Mouse (Mus musculus): ENCODE measurements around the gene Sgpp2.

The Sgpp2 gene

GRCm38 (mm10) chr1:78409396-78409795 lies 99.3 kb downstream of the Sgpp2 start:
- DNase-seq = no peak

- no peak for DNase-seq
Measured at GRCm38 (mm10) chr1:78412668-78413067, 102.5 kb downstream of the Sgpp2 start.

GRCm38 (mm10) chr1:78414421-78414820 lies 104.3 kb downstream of the Sgpp2 start:
- no peak for DNase-seq

- no peak for DNase-seq
Measured at GRCm38 (mm10) chr1:78417154-78417911, 107.2 kb downstream of the Sgpp2 start.

- peak; percentile 32 for DNase-seq
Measured at GRCm38 (mm10) chr1:78419593-78419992, 109.4 kb downstream of the Sgpp2 start.

GRCm38 (mm10) chr1:78420271-78420670 lies 110.1 kb downstream of the Sgpp2 start:
- DNase-seq = no peak

GRCm38 (mm10) chr1:78421749-78422148 lies 111.6 kb downstream of the Sgpp2 start:
- no peak for DNase-seq

GRCm38 (mm10) chr1:78422576-78422975 lies 112.4 kb downstream of the Sgpp2 start:
- no peak for DNase-seq

- DNase-seq = no peak
Measured at GRCm38 (mm10) chr1:78424848-78425247, 114.7 kb downstream of the Sgpp2 start.

GRCm38 (mm10) chr1:78425309-78425708 lies 115.2 kb downstream of the Sgpp2 start:
- no peak for DNase-seq

- DNase-seq = peak; percentile 38
Measured at GRCm38 (mm10) chr1:78425793-78426700, 115.9 kb downstream of the Sgpp2 start.

GRCm38 (mm10) chr1:78426841-78427240 lies 116.7 kb downstream of the Sgpp2 start:
- no peak for DNase-seq

GRCm38 (mm10) chr1:78428851-78429250 lies 118.7 kb downstream of the Sgpp2 start:
- DNase-seq = no peak

- DNase-seq = no peak
Measured at GRCm38 (mm10) chr1:78433472-78433871, 123.3 kb downstream of the Sgpp2 start.

- no peak for DNase-seq
Measured at GRCm38 (mm10) chr1:78435967-78436366, 125.8 kb downstream of the Sgpp2 start.

GRCm38 (mm10) chr1:78436445-78436844 lies 126.3 kb downstream of the Sgpp2 start:
- DNase-seq = no peak

- no peak for DNase-seq
Measured at GRCm38 (mm10) chr1:78437150-78437549, 127.0 kb downstream of the Sgpp2 start.

- DNase-seq = no peak
Measured at GRCm38 (mm10) chr1:78440716-78441115, 130.6 kb downstream of the Sgpp2 start.

GRCm38 (mm10) chr1:78443056-78443455 lies 132.9 kb downstream of the Sgpp2 start:
- DNase-seq = no peak

- DNase-seq = no peak
Measured at GRCm38 (mm10) chr1:78446232-78446631, 136.1 kb downstream of the Sgpp2 start.

GRCm38 (mm10) chr1:78446742-78447141 lies 136.6 kb downstream of the Sgpp2 start:
- DNase-seq = no peak

GRCm38 (mm10) chr1:78448091-78448490 lies 137.9 kb downstream of the Sgpp2 start:
- no peak for DNase-seq

- no peak for DNase-seq
Measured at GRCm38 (mm10) chr1:78451070-78451854, 141.1 kb downstream of the Sgpp2 start.
